Mouse (Mus musculus) G1E-ER4 (cell line): Measurements from ENCODE around the gene Nmur1. TPM values are rescaled to one million over a fixed set of nuclear protein-coding genes. Genes with fewer than 3 reads are reported as not detected.

Experiments
- GATA1 ChIP-seq: IDR thresholded peaks from one replicate; pipeline ENCODE4 v1.8.0; 2012; ENCODE audit warnings: low read length, inconsistent platforms
- polyA plus RNA-seq: library from polyadenylated mRNA; stranded (reverse); fragments of >175 nt; gene quantifications from 2 replicates; pipeline ENCODE4 v1.2.3, GENCODE M21; 2012

The Nmur1 gene
- not detected in 2 replicates for polyA plus RNA-seq

GRCm38 (mm10) chr1:86426128-86426527 is at the start of gene Nmur1, which contains the start of gene Tex44:
TSS of gene Nmur1 (minus strand) at chr1:86426228.
TSS of gene Tex44 (plus strand) at chr1:86426329.
- no peak for TF ChIP-seq GATA1

DNA sequence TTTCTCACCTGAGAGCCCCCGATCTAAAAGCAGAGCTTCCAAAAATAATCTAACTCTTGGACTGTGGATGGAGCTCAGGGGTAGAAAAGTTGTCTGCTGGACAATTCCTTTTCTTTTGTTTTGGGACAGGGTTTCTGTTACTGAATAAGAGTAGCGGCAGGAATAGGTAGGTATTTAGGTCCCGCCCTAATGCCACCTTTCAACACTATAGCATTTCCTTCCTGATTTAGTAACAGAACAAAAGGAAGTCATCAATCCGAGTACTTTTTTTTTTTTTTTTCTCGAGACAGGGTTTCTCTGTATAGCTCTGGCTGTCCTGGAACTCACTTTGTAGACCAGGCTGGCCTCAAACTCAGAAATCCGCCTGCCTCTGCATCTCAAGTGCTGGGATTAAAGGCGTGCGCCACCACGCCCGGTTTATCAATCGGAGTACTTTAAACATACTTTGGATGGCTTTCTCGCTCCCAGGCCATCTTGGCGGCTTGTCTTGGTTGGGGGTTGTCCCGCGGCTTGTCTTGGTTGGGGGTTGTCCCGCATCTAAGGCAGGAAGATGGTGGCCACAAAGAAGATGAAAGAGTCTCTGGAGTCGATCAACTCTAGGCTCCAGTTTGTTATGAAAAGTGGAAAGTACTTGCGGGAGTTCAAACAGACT is 47.2 kb upstream of the Nmur1 start:
- TF ChIP-seq GATA1: no peak

DNA sequence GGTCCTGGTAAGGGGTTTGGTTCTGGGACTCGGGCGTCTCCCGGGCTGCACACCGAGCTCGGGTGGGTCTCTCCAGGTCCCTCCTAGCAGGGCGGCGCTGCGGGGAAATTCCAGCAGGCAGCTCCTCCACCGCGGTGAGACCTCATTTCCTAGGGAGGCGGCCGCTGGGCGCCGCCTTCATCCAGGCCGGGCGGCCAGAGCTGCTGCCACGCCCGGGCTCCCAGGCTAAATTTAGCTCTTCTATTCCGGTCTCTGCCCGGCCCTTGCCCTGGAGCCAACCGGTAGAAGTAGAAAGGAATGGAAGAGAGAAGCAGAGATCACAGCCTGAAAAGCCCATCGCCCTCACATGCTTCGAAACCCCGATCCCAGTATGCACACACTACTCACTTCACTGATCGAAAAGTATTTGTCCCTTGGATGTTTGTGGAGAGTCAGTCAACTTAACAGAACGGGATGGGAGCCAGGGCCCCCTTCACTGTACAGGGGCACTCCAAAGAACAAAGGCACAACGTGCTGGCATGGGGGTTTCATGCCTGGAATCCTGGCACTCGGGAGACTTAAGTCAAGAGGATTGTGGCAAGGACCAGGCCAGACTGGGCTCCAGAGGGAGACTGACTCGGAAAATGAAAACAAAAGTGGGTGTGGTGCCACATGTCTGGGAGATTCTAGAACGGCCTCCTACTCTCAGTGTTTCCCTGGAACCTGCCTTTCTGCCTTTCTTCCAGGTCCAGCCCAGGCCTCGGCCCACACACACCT is 46.3 kb upstream of the Nmur1 start:
- TF ChIP-seq GATA1: no peak

- no peak for TF ChIP-seq GATA1
These were observed 44.6 kb upstream of the Nmur1 start for GRCm38 (mm10) chr1:86470519-86471181.

GRCm38 (mm10) chr1:86469876-86470275 is 43.8 kb upstream of the Nmur1 start:
- TF ChIP-seq GATA1: no peak

DNA sequence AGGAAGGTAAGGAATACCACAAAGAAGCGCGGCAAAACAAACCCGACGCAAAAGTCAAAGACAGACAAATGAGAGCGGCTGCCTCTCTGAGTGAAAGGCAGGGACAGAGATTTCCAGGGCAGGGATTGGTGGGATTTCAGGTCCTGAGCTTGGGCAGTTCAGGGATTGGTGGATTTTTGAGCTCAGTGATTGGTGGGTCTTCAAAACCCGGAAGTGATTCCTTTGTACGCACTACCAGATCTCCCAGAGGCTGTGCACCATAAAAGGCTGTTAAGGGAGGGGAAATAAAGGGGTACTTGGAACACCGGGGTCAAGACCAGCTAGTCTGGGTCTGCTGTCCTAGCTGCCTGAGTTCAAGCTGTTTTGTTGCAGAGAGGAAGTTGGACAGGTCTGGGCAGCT is 41.4 kb upstream of the Nmur1 start:
- TF ChIP-seq GATA1: no peak

DNA sequence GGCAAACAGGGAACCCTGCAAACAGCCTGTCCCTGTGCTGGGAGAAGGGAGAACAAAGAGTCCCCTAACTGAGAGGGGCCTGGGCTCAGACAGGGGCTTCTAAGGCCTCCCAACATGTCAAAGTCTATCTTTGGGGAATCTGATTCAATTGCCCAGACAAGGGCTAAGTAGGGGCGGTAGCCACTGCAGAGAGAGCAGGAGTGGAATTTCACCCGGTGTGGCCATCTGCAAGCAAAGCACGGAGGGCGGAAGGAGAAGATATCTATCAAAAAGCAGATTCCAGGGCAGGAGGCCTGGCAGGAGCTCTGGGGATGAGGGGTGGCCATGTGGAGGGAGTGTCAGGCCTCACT is 38.8 kb upstream of the Nmur1 start:
- TF ChIP-seq GATA1: no peak

- no peak for TF ChIP-seq GATA1
These were observed 38.3 kb upstream of the Nmur1 start for GRCm38 (mm10) chr1:86464223-86464874.

- TF ChIP-seq GATA1: no peak
These were observed 33.3 kb upstream of the Nmur1 start for GRCm38 (mm10) chr1:86459371-86459770.

DNA sequence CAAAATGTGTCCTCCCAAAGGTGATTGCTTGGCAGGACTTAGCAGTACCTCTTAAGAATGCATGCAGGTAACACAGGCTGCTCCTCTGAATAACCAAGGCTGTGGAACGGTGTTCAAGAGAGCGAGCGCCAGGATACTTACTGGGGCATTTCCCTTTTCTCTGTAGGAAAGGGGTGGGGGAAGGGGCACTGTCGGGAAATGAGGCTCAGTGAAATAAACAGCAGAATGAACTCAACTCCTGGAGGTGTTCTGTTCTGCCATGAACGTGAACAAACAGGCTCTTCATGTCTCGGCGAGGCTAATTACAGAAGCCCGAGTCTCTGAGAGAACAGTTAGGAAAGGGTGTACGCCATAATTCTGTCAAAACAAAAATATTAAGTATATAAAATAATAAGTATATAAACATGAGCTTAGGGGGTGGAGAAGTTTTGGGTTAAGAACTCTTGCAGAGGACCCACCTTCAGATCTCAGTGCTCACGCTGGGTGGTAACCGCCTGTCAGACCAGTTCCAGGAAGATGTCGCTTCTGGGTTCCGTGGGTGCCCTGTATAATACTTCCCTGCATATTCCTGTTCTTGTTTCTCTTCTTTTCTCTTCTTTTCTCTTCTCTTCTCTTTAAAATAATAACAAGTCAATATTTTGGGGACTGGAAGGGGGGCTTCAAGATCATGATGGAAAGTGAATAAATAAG is 31.0 kb upstream of the Nmur1 start:
- TF ChIP-seq GATA1: no peak

DNA sequence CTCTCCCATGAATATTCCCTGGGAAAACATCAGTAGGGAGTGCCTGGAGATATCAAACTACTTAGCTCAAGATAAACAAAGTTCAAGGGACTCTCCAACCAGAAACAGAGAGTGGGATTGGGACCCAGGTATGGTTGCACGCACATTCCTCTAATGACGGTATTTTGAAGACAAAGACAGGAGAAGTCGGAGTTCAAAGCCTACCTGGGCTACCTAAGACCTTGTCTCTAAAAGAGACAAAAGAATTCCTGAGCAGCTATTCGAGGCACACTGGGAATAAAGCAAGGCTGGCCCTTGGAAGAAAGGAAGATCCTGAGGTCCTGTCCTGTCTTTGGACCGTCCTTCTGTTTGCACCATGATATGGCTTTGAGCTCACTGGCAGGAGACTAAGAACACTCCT is 26.7 kb upstream of the Nmur1 start:
- TF ChIP-seq GATA1: no peak

DNA sequence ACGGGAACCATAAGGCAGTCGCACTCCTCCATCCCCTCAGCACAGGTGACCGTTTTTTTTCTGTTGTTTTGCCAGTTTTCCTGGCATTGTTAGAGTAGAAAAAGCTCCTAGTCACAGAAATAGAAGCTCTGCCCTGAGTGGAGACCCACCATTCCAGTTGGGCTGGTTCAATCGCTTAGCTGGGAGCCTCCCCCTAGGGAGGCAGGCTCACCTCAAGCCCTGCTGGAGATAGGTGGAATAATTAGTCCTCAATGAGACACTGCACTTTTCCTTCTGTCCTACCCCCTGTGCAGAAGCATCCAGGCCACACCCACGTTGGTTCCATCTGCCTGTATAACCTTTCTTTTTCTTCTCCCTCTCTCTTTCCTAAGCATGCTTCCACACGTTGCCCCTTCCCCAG is 23.9 kb upstream of the Nmur1 start:
- no peak for TF ChIP-seq GATA1

GRCm38 (mm10) chr1:86448272-86448671 is 22.2 kb upstream of the Nmur1 start:
- no peak for TF ChIP-seq GATA1

GRCm38 (mm10) chr1:86447596-86448171 is 21.7 kb upstream of the Nmur1 start:
- no peak for TF ChIP-seq GATA1
